Mouse (Mus musculus): ENCODE data around the gene Arpc2.
"Not testable (repeated sequence)": the region's sequence is repeated elsewhere in the genome, so short reads cannot be mapped to it uniquely, and the experiment has no call there.

Gene Arpc2

GRCm38 (mm10) chr1:74283686-74284463 lies 48.0 kb downstream of the Arpc2 start:
- peak; percentile 63 to 67 for DNase-seq (ENCODE audit: low spot score in 2 of 2)

GRCm38 (mm10) chr1:74284543-74285160 lies 48.8 kb downstream of the Arpc2 start, which contains the start of the genes Aamp and Pnkd:
Aamp (minus strand) TSS chr1:74284738.
Pnkd (plus strand) TSS chr1:74284930.
- peak; percentile 100 for DNase-seq (ENCODE audit: low spot score in 2 of 2)

GRCm38 (mm10) chr1:74285212-74286010 lies 49.5 kb downstream of the Arpc2 start:
- DNase-seq (ENCODE audit: low spot score in 2 of 2) = peak in 1 of 2 experiments; percentile 50

- DNase-seq (ENCODE audit: low spot score in 2 of 2) = not testable (repeated sequence)
Measured at GRCm38 (mm10) chr1:74286869-74287607, 51.2 kb downstream of the Arpc2 start.

- no peak for DNase-seq (ENCODE audit: low spot score in 2 of 2)
Measured at GRCm38 (mm10) chr1:74288327-74288726, 52.4 kb downstream of the Arpc2 start.

GRCm38 (mm10) chr1:74289248-74289647 lies 53.4 kb downstream of the Arpc2 start:
- DNase-seq (ENCODE audit: low spot score in 2 of 2) = no peak

GRCm38 (mm10) chr1:74289740-74290139 lies 53.9 kb downstream of the Arpc2 start:
- DNase-seq (ENCODE audit: low spot score in 2 of 2) = no peak

GRCm38 (mm10) chr1:74290141-74290540 lies 54.3 kb downstream of the Arpc2 start:
- DNase-seq (ENCODE audit: low spot score in 2 of 2) = no peak

- no peak for DNase-seq (ENCODE audit: low spot score in 2 of 2)
Measured at GRCm38 (mm10) chr1:74292331-74293020, 56.6 kb downstream of the Arpc2 start.

- no peak for DNase-seq (ENCODE audit: low spot score in 2 of 2)
Measured at GRCm38 (mm10) chr1:74293306-74293960, 57.5 kb downstream of the Arpc2 start.

- DNase-seq (ENCODE audit: low spot score in 2 of 2) = no peak
Measured at GRCm38 (mm10) chr1:74294090-74294643, 58.3 kb downstream of the Arpc2 start.

GRCm38 (mm10) chr1:74294733-74295455 lies 59.0 kb downstream of the Arpc2 start:
- no peak for DNase-seq (ENCODE audit: low spot score in 2 of 2)

GRCm38 (mm10) chr1:74295456-74296171 lies 59.7 kb downstream of the Arpc2 start:
- peak; percentile 80 to 89 for DNase-seq (ENCODE audit: low spot score in 2 of 2)

- no peak for DNase-seq (ENCODE audit: low spot score in 2 of 2)
Measured at GRCm38 (mm10) chr1:74296477-74296876, 60.6 kb downstream of the Arpc2 start.

- DNase-seq (ENCODE audit: low spot score in 2 of 2) = no peak
Measured at GRCm38 (mm10) chr1:74297269-74297668, 61.4 kb downstream of the Arpc2 start.

GRCm38 (mm10) chr1:74298157-74298750 lies 62.4 kb downstream of the Arpc2 start:
- no peak for DNase-seq (ENCODE audit: low spot score in 2 of 2)

GRCm38 (mm10) chr1:74298996-74299395 lies 63.1 kb downstream of the Arpc2 start:
- no peak for DNase-seq (ENCODE audit: low spot score in 2 of 2)
